ENCODE assay signal across 14 mouse cellular contexts in the genomic region with DNA sequence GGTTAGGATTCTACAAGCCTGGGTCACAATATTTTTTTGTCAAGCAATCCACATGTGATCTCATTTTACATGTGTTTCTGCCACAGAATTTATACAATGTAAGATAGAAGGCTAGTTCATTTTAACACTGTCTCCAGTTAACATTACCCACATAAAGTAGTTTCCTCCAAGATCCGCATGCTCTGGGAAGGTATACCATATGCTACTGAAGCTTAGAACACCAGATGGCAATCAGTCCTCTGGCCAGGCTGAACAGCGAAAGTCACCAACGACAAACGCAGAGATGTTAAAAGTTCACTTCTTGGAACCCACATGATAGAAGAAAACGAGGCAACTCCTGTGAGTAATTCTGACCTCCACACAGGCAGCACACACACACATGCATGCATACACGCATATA.
DNase-seq lines count a peak whose midpoint lies in the region; ATAC-seq lines count a peak whose summit lies in the region.
"Had no signal": no experiment of that assay in that cellular context is flagged by ENCODE, and none has a peak within 500 bp of the region (broad histone marks: within the 10 kb centered on the region; RNA-seq: fewer than 3 reads in every experiment).

No protein-coding gene starts in this region.

- peak; percentile 78 for ATAC-seq in frontal cortex, adult (ENCODE audit: low TSS enrichment)
- ATAC-seq in limb, embryonic 12.5 days (ENCODE audit: insufficient number of reproducible peaks, insufficient read depth, low FRiP score, low TSS enrichment, low read depth), result no peak
- ATAC-seq in forebrain, embryonic 16.5 days, result peak; percentile 25; the same call in 1 of the 2 replicates
- ATAC-seq in limb, embryonic 15.5 days (ENCODE audit: insufficient number of reproducible peaks, low FRiP score, low TSS enrichment, low read depth), result no peak

- 0 out of 2 replicates have a peak overlapping the region, but pooled peaks have one; percentile 13 for H3K4me2 ChIP-seq in limb, embryonic 12.5 days
- peak overlapping the region; percentile 46 for H3K4me2 ChIP-seq in forebrain, embryonic 16.5 days (ENCODE audit: low read length)
- no peak overlapping the region for H3K4me2 ChIP-seq in limb, embryonic 15.5 days

- H3K27ac ChIP-seq in limb, embryonic 12.5 days, result peak overlapping the region; percentile 19; the same call in 1 of the 2 replicates
- no peak overlapping the region for H3K27ac ChIP-seq in limb, embryonic 10.5 days
- no peak overlapping the region; the same call in 1 of the 2 replicates for H3K27ac ChIP-seq in forebrain, embryonic 16.5 days (ENCODE audit: low read length)
- H3K27ac ChIP-seq in limb, embryonic 15.5 days, result peak overlapping the region; percentile 77
- H3K27ac ChIP-seq: gastrocnemius, adult 2 months; kidney, embryonic 15.5 days; midbrain, embryonic 10.5 days had no signal

- H3K27me3 ChIP-seq in limb, embryonic 12.5 days, result no peaks in the 10 kb centered on the region; the same call in 1 of the 2 replicates
- no peaks in the 10 kb centered on the region for H3K27me3 ChIP-seq in limb, embryonic 10.5 days (ENCODE audit: low read depth, poor library complexity, severe bottlenecking)
- H3K27me3 ChIP-seq in forebrain, embryonic 16.5 days (replicated peaks; ENCODE audit: control insufficient read depth, insufficient read depth, low read length), result no peaks in the 10 kb centered on the region
- 0 out of 2 replicates have a peak, but pooled peaks cover 3% of the 10 kb centered on the region for H3K27me3 ChIP-seq in limb, embryonic 15.5 days
- H3K27me3 ChIP-seq: kidney, embryonic 15.5 days had no signal

- no peak overlapping the region for H3K4me3 ChIP-seq in limb, embryonic 12.5 days (replicated peaks)
- no peak overlapping the region for H3K4me3 ChIP-seq in limb, embryonic 10.5 days
- H3K4me3 ChIP-seq in forebrain, embryonic 16.5 days (replicated peaks; ENCODE audit: low read length), result no peak overlapping the region
- no peak overlapping the region for H3K4me3 ChIP-seq in limb, embryonic 15.5 days
- H3K4me3 ChIP-seq: kidney, embryonic 15.5 days; midbrain, embryonic 10.5 days had no signal

- peaks cover 31% of the 10 kb centered on the region for H3K4me1 ChIP-seq in limb, embryonic 12.5 days (replicated peaks)
- peaks cover 20% of the 10 kb centered on the region for H3K4me1 ChIP-seq in limb, embryonic 10.5 days
- H3K4me1 ChIP-seq in forebrain, embryonic 16.5 days (replicated peaks; ENCODE audit: control insufficient read depth, insufficient read depth, low read length), result peaks cover 22% of the 10 kb centered on the region
- H3K4me1 ChIP-seq in limb, embryonic 15.5 days, result peaks cover 22% of the 10 kb centered on the region

- no peaks in the 10 kb centered on the region for H3K36me3 ChIP-seq in limb, embryonic 12.5 days
- H3K36me3 ChIP-seq in limb, embryonic 10.5 days, result no peaks in the 10 kb centered on the region
- H3K36me3 ChIP-seq in forebrain, embryonic 16.5 days (ENCODE audit: control insufficient read depth, insufficient read depth), result no peaks in the 10 kb centered on the region
- no peaks in the 10 kb centered on the region for H3K36me3 ChIP-seq in limb, embryonic 15.5 days
- H3K36me3 ChIP-seq: kidney, embryonic 15.5 days; midbrain, embryonic 10.5 days had no signal

- H3K9me3 ChIP-seq in limb, embryonic 12.5 days, result no peaks in the 10 kb centered on the region
- H3K9me3 ChIP-seq in limb, embryonic 10.5 days (replicated peaks), result no peaks in the 10 kb centered on the region
- H3K9me3 ChIP-seq in forebrain, embryonic 16.5 days (ENCODE audit: control insufficient read depth, low read length), result no peaks in the 10 kb centered on the region
- H3K9me3 ChIP-seq in limb, embryonic 15.5 days, result no peaks in the 10 kb centered on the region
- H3K9me3 ChIP-seq: kidney, embryonic 15.5 days; midbrain, embryonic 10.5 days had no signal

- 45% methylated on average over 6 of the region's 6 CpGs for WGBS in limb, embryonic 12.5 days
- WGBS in limb, embryonic 10.5 days, result 78% methylated on average over 6 of the region's 6 CpGs
- WGBS in forebrain, embryonic 16.5 days, result 42% methylated on average over 6 of the region's 6 CpGs
- 42% methylated on average over 6 of the region's 6 CpGs for WGBS in limb, embryonic 15.5 days

- no peak overlapping the region for H3K9ac ChIP-seq in limb, embryonic 12.5 days (replicated peaks)
- H3K9ac ChIP-seq in forebrain, embryonic 16.5 days (replicated peaks; ENCODE audit: low read depth, low read length), result no peak overlapping the region
- H3K9ac ChIP-seq in limb, embryonic 15.5 days, result no peak overlapping the region
- H3K9ac ChIP-seq: kidney, embryonic 15.5 days had no signal

- DNase-seq in frontal cortex, postnatal 14 days (ENCODE audit: low spot score in 2 of 2), result no peak
- no peak for DNase-seq in limb, embryonic 10.5 days (ENCODE audit: low spot score)
- DNase-seq in kidney, postnatal 4 days, result no peak
- DNase-seq: embryo, embryonic 11 days; lung, adult 18-20 months; lung, postnatal 36 days; thymus, postnatal 14 days had no signal

Comparison
In these comparisons a context has a peak if more than half of its experiments do, and no peak if none do; other contexts are left out.
1. H3K27ac ChIP-seq: peak in limb, embryonic 12.5 days (single experiment) and limb, embryonic 15.5 days (single experiment); none in limb, embryonic 10.5 days (single experiment) and forebrain, embryonic 16.5 days (single experiment).
2. ATAC-seq: peak in frontal cortex, adult (single experiment) and forebrain, embryonic 16.5 days (single experiment); none in limb, embryonic 12.5 days (single experiment) and limb, embryonic 15.5 days (single experiment).